Mouse (Mus musculus): ENCODE measurements around the gene Mark1. TPM values are rescaled to one million over a fixed set of nuclear protein-coding genes. Genes with fewer than 3 reads are reported as not detected.

Gene Mark1
- polyA plus RNA-seq, 1 experiment from 2014 or later, result 2.1 TPM

- no peak for ATAC-seq (replicated peaks; ENCODE audit: low FRiP score, low read depth)
- H3K9ac ChIP-seq (ENCODE audit: low read depth, low read length), result no peak overlapping the region
- TF ChIP-seq CTCF (IDR thresholded peaks at IDR 0.05; ENCODE audit: low read depth), result no peak
- 27% methylated on average over 7 of the region's 7 CpGs for WGBS
- H3K36me3 ChIP-seq (ENCODE audit: insufficient read depth, low read length), result no peaks in the 10 kb centered on the region
- H3K27ac ChIP-seq, result peak overlapping the region; percentile 60
- DNase-seq (ENCODE audit: low spot score), result no peak
- H3K4me2 ChIP-seq (ENCODE audit: low read length), result no peak overlapping the region
- H3K9me3 ChIP-seq (replicated peaks; ENCODE audit: low read length), result no peaks in the 10 kb centered on the region
- 0 out of 2 replicates have a peak, but pooled peaks cover 4% of the 10 kb centered on the region for H3K4me1 ChIP-seq (replicated peaks; ENCODE audit: insufficient read depth, low read length)
- no peaks in the 10 kb centered on the region for H3K27me3 ChIP-seq (ENCODE audit: insufficient read depth, low read length)
- H3K4me3 ChIP-seq (replicated peaks; ENCODE audit: low read depth, low read length), result no peak overlapping the region
Measured at GRCm38 (mm10) chr1:184864381-184864801, 135.0 kb downstream of the Mark1 start.

DNA sequence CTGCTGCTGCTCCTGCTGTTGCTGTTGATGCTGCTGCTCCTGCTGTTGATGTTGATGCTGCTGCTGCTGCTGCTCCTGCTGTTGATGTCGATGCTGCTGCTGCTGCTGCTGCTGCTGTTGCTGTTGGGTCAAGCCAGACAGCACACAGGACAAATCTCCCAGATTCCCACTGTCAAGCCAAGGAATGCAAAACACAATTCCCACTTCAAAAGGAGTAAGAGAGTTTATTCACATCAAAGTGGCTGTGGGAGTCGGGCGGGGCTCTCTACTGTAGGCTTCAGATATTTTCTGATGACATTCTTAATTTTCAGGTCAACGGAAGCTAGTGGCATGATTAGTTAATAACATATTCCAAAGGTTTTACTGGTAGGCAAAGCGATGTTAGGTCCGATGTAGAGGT, 136.7 kb downstream of the Mark1 start:
- H3K4me1 ChIP-seq (replicated peaks; ENCODE audit: insufficient read depth, low read length), result 0 out of 2 replicates have a peak, but pooled peaks cover 4% of the 10 kb centered on the region
- H3K27me3 ChIP-seq (ENCODE audit: insufficient read depth, low read length), result no peaks in the 10 kb centered on the region
- ATAC-seq (replicated peaks; ENCODE audit: low FRiP score, low read depth) (no peak), DNase-seq (ENCODE audit: low spot score) (no peak)
- no peak overlapping the region for H3K4me3 ChIP-seq (replicated peaks; ENCODE audit: low read depth, low read length)
- H3K4me2 ChIP-seq (ENCODE audit: low read length), result no peak overlapping the region
- no peak overlapping the region for H3K27ac ChIP-seq
- no peaks in the 10 kb centered on the region for H3K36me3 ChIP-seq (ENCODE audit: insufficient read depth, low read length)
- 90% methylated on average over 6 of the region's 6 CpGs for WGBS
- H3K9me3 ChIP-seq (replicated peaks; ENCODE audit: low read length), result no peaks in the 10 kb centered on the region
- H3K9ac ChIP-seq (ENCODE audit: low read depth, low read length), result no peak overlapping the region
- no peak for TF ChIP-seq CTCF (IDR thresholded peaks at IDR 0.05; ENCODE audit: low read depth)

GRCm38 (mm10) chr1:184861551-184861950, 137.8 kb downstream of the Mark1 start:
- WGBS, result 61% methylated on average over 2 of the region's 2 CpGs
- Histone ChIP-seq H3K27me3 (ENCODE audit: insufficient read depth, low read length) (no peaks in the 10 kb centered on the region), H3K9me3 (replicated peaks; ENCODE audit: low read length) (no peaks in the 10 kb centered on the region), H3K27ac (no peak overlapping the region), H3K4me1 (replicated peaks; ENCODE audit: insufficient read depth, low read length) (0 out of 2 replicates have a peak, but pooled peaks cover 4% of the 10 kb centered on the region), H3K4me3 (replicated peaks; ENCODE audit: low read depth, low read length) (no peak overlapping the region), H3K36me3 (ENCODE audit: insufficient read depth, low read length) (no peaks in the 10 kb centered on the region), H3K9ac (ENCODE audit: low read depth, low read length) (no peak overlapping the region), H3K4me2 (ENCODE audit: low read length) (no peak overlapping the region)
- ATAC-seq (replicated peaks; ENCODE audit: low FRiP score, low read depth) (peak; percentile 55; the same call in 1 of the 2 replicates), DNase-seq (ENCODE audit: low spot score) (no peak)
- no peak for TF ChIP-seq CTCF (IDR thresholded peaks at IDR 0.05; ENCODE audit: low read depth)

GRCm38 (mm10) chr1:184860276-184860675, 139.1 kb downstream of the Mark1 start:
- DNase-seq (ENCODE audit: low spot score) (no peak), ATAC-seq (replicated peaks; ENCODE audit: low FRiP score, low read depth) (no peak)
- H3K27me3 ChIP-seq (ENCODE audit: insufficient read depth, low read length), result no peaks in the 10 kb centered on the region
- WGBS, result 39% methylated on average over 3 of the region's 3 CpGs
- no peak overlapping the region for H3K27ac ChIP-seq
- H3K36me3 ChIP-seq (ENCODE audit: insufficient read depth, low read length), result no peaks in the 10 kb centered on the region
- no peak overlapping the region for H3K4me2 ChIP-seq (ENCODE audit: low read length)
- no peak overlapping the region for H3K4me3 ChIP-seq (replicated peaks; ENCODE audit: low read depth, low read length)
- TF ChIP-seq CTCF (IDR thresholded peaks at IDR 0.05; ENCODE audit: low read depth), result no peak
- no peaks in the 10 kb centered on the region for H3K9me3 ChIP-seq (replicated peaks; ENCODE audit: low read length)
- no peak overlapping the region for H3K9ac ChIP-seq (ENCODE audit: low read depth, low read length)
- H3K4me1 ChIP-seq (replicated peaks; ENCODE audit: insufficient read depth, low read length), result 0 out of 2 replicates have a peak, but pooled peaks cover 4% of the 10 kb centered on the region

DNA sequence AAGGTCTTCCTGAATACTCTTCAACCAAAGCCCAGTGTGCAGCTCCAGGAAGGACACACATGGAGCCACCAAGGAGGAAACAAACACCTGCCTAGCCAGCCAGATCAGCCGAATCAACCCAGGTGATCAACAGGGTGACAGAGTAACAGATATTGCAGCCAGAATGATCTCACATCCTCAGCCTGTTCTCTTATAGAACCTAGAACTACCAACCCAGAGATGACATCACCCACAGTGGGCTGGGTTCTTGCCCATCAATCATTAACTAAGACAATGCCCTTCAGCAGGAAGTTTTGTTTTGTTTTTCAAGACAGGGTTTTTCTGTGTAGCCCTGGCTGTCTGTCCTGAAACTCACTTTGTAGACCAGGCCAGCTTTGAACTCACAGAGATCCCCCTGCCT, 141.1 kb downstream of the Mark1 start:
- Histone ChIP-seq H3K4me3 (replicated peaks; ENCODE audit: low read depth, low read length) (no peak overlapping the region), H3K9ac (ENCODE audit: low read depth, low read length) (no peak overlapping the region), H3K36me3 (ENCODE audit: insufficient read depth, low read length) (no peaks in the 10 kb centered on the region), H3K27me3 (ENCODE audit: insufficient read depth, low read length) (no peaks in the 10 kb centered on the region), H3K27ac (no peak overlapping the region), H3K4me1 (replicated peaks; ENCODE audit: insufficient read depth, low read length) (no peaks in the 10 kb centered on the region), H3K4me2 (ENCODE audit: low read length) (no peak overlapping the region), H3K9me3 (replicated peaks; ENCODE audit: low read length) (no peaks in the 10 kb centered on the region)
- WGBS, result 69% methylated on average over 1 of the region's 1 CpGs
- TF ChIP-seq CTCF (IDR thresholded peaks at IDR 0.05; ENCODE audit: low read depth), result no peak
- DNase-seq (ENCODE audit: low spot score) (no peak), ATAC-seq (replicated peaks; ENCODE audit: low FRiP score, low read depth) (no peak)

DNA sequence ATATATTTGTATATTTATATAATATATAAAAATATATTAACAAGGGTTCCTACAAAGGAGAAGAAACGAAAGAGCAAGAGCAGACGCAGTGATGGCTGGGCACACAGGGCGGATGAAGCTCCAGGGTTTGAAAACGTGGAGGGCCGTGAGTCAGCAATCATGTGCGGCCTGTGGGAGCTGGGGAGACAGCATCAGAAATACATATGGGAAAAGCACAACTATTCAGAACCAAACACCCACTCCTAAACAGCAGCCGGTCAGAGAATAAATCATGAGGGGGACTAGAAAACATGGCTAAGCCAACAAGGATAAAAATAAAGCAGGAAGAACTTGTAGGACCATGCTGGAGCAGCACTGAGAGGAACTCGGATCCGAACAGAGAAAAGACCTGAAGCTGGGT, 142.2 kb downstream of the Mark1 start:
- Histone ChIP-seq H3K9ac (ENCODE audit: low read depth, low read length) (no peak overlapping the region), H3K36me3 (ENCODE audit: insufficient read depth, low read length) (no peaks in the 10 kb centered on the region), H3K4me3 (replicated peaks; ENCODE audit: low read depth, low read length) (no peak overlapping the region), H3K27ac (no peak overlapping the region), H3K4me2 (ENCODE audit: low read length) (no peak overlapping the region), H3K9me3 (replicated peaks; ENCODE audit: low read length) (no peaks in the 10 kb centered on the region), H3K4me1 (replicated peaks; ENCODE audit: insufficient read depth, low read length) (0 out of 2 replicates have a peak, but pooled peaks cover 3% of the 10 kb centered on the region), H3K27me3 (ENCODE audit: insufficient read depth, low read length) (no peaks in the 10 kb centered on the region)
- 86% methylated on average over 9 of the region's 9 CpGs for WGBS
- no peak for TF ChIP-seq CTCF (IDR thresholded peaks at IDR 0.05; ENCODE audit: low read depth)
- DNase-seq (ENCODE audit: low spot score) (no peak), ATAC-seq (replicated peaks; ENCODE audit: low FRiP score, low read depth) (no peak)

GRCm38 (mm10) chr1:184853922-184854321, 145.4 kb downstream of the Mark1 start:
- Histone ChIP-seq H3K9ac (ENCODE audit: low read depth, low read length) (0 out of 2 replicates have a peak overlapping the region, but pooled peaks have one; percentile 13), H3K4me3 (replicated peaks; ENCODE audit: low read depth, low read length) (no peak overlapping the region), H3K4me1 (replicated peaks; ENCODE audit: insufficient read depth, low read length) (peaks cover 3% of the 10 kb centered on the region; the same call in 1 of the 2 replicates), H3K27ac (peak overlapping the region; percentile 76; the same call in 1 of the 2 replicates), H3K27me3 (ENCODE audit: insufficient read depth, low read length) (no peaks in the 10 kb centered on the region), H3K9me3 (replicated peaks; ENCODE audit: low read length) (no peaks in the 10 kb centered on the region), H3K4me2 (ENCODE audit: low read length) (peak overlapping the region; percentile 46), H3K36me3 (ENCODE audit: insufficient read depth, low read length) (no peaks in the 10 kb centered on the region)
- ATAC-seq (replicated peaks; ENCODE audit: low FRiP score, low read depth) (no peak), DNase-seq (ENCODE audit: low spot score) (no peak)
- 39% methylated on average over 3 of the region's 3 CpGs for WGBS
- no peak for TF ChIP-seq CTCF (IDR thresholded peaks at IDR 0.05; ENCODE audit: low read depth)
